Mouse (Mus musculus): ENCODE measurements around the gene Fbxo34. TPM values are rescaled to one million over a fixed set of nuclear protein-coding genes. Genes with fewer than 3 reads are reported as not detected.
A peak's percentile ranks its signal among the peaks of the same experiment; 100 is the strongest.

Gene Fbxo34
- total and polyA plus RNA-seq, 3 experiments: 14.8 to 29.5 TPM; not detected in 1

GRCm38 (mm10) chr14:47515636-47516035 lies 65.4 kb downstream of the Fbxo34 start:
- Histone ChIP-seq H3K79me2 (ENCODE audit: control insufficient read depth, insufficient read depth, low read length, poor library complexity) (peaks cover 4% of the 10 kb centered on the region; the same call in 1 of the 2 replicates), H3K4me3 (ENCODE audit: control insufficient read depth in 1 of 2, insufficient read depth in 1 of 2, low read depth in 2 of 2, low read length in 2 of 2) (no peak overlapping the region), H3K9me3 (replicated peaks; ENCODE audit: insufficient read depth, low read length) (no peaks in the 10 kb centered on the region), H3K4me1 (ENCODE audit: control insufficient read depth in 1 of 2, insufficient read depth in 2 of 2, low read length in 2 of 2) (peaks cover 6 to 33% of the 10 kb centered on the region in 2 experiments), H3K9ac (ENCODE audit: control insufficient read depth, low read depth, low read length, poor library complexity, severe bottlenecking) (no peak overlapping the region), H3K27me3 (ENCODE audit: control insufficient read depth in 1 of 2, insufficient read depth in 2 of 2, low read length in 2 of 2) (no peaks in the 10 kb centered on the region), H3K36me3 (ENCODE audit: control insufficient read depth in 1 of 2, insufficient read depth in 2 of 2, low read length in 2 of 2) (peaks cover 0 to 46% of the 10 kb centered on the region in 2 experiments; a peak in 3 of 4 replicates), H3K27ac (ENCODE audit: control insufficient read depth, low read depth, low read length) (no peak overlapping the region)
- DNase-seq (ENCODE audit: low read depth, low spot score): peak; percentile 69
- TF ChIP-seq POLR2AphosphoS2 (IDR thresholded peaks at IDR 0.05; ENCODE audit: low read length): no peak
- TF ChIP-seq MEF2A (IDR thresholded peaks at IDR 0.05; ENCODE audit: extremely low read depth, insufficient replicate concordance, low read depth, low read length, poor library complexity, severe bottlenecking): no peak
- no peak for TF ChIP-seq SMC3 (IDR thresholded peaks at IDR 0.05; ENCODE audit: low read depth, low read length)
- TF ChIP-seq CHD2 (IDR thresholded peaks at IDR 0.05; ENCODE audit: low read length): no peak
- TF ChIP-seq MAX (IDR thresholded peaks at IDR 0.05; ENCODE audit: low read length): no peak
- no peak for TF ChIP-seq MXI1 (IDR thresholded peaks at IDR 0.05; ENCODE audit: low read depth, low read length)
- peak; percentile 22; the same call in 1 of the 2 replicates for TF ChIP-seq ETS1 (IDR thresholded peaks at IDR 0.05; ENCODE audit: low read depth, low read length)
- peak; percentile 69; the same call in 1 of the 2 replicates for TF ChIP-seq TCF12 (IDR thresholded peaks at IDR 0.05; ENCODE audit: low read depth, low read length)
- no peak for TF ChIP-seq MYB (IDR thresholded peaks at IDR 0.05; ENCODE audit: low read depth, low read length)
- TF ChIP-seq TBP (IDR thresholded peaks at IDR 0.05; ENCODE audit: low read depth, low read length): no peak
- TF ChIP-seq ZMIZ1 (IDR thresholded peaks at IDR 0.05; ENCODE audit: low read depth, low read length): no peak
- no peak for TF ChIP-seq MAFK (IDR thresholded peaks at IDR 0.05; ENCODE audit: borderline replicate concordance, low read depth, low read length)
- TF ChIP-seq UBTF (IDR thresholded peaks at IDR 0.05; ENCODE audit: borderline replicate concordance, insufficient read depth, low read depth, low read length): no peak
- TF ChIP-seq ZNF384 (IDR thresholded peaks at IDR 0.05; ENCODE audit: low read depth, low read length): peak; percentile 93
- TF ChIP-seq KAT2A (conservative IDR thresholded peaks at IDR 0.05; ENCODE audit: low read depth, low read length): no peak
- TF ChIP-seq SIN3A (IDR thresholded peaks at IDR 0.05; ENCODE audit: low read length): peak; percentile 39; the same call in 1 of the 2 replicates
- TF ChIP-seq RAD21 (IDR thresholded peaks at IDR 0.05; ENCODE audit: low read depth, low read length): no peak
- TF ChIP-seq CHD1 (IDR thresholded peaks at IDR 0.05; ENCODE audit: low read depth, low read length): no peak
- no peak for TF ChIP-seq POLR2AphosphoS5 (IDR thresholded peaks at IDR 0.05; ENCODE audit: borderline replicate concordance, low read depth, low read length)
- TF ChIP-seq E2F4 (IDR thresholded peaks at IDR 0.05; ENCODE audit: borderline replicate concordance, low read depth, low read length): no peak
- peak in 1 of 2 experiments; percentile 64; a peak in 1 of 4 replicates for TF ChIP-seq EP300 (IDR thresholded peaks at IDR 0.05; ENCODE audit: low read depth in 1 of 2, low read length in 2 of 2)
- no peak for TF ChIP-seq MYC (IDR thresholded peaks at IDR 0.05; ENCODE audit: low read depth, low read length)
- TF ChIP-seq GATA1 (IDR thresholded peaks at IDR 0.05; ENCODE audit: low read depth, low read length): peak; percentile 59
- no peak for TF ChIP-seq JUND (IDR thresholded peaks at IDR 0.05; ENCODE audit: low read depth, low read length)
- TF ChIP-seq RCOR1 (IDR thresholded peaks at IDR 0.05; ENCODE audit: low read depth, low read length): peak; percentile 54; the same call in 1 of the 2 replicates
- no peak for TF ChIP-seq ELF1 (IDR thresholded peaks at IDR 0.05; ENCODE audit: low read depth, low read length)
- no peak for TF ChIP-seq POLR2A (IDR thresholded peaks at IDR 0.05; ENCODE audit: control insufficient read depth in 1 of 2, insufficient read depth in 1 of 2, low read depth in 1 of 2, low read length in 2 of 2, poor library complexity in 1 of 2)
- no peak for TF ChIP-seq ZC3H11A (IDR thresholded peaks at IDR 0.05; ENCODE audit: low read depth, low read length)
- TF ChIP-seq USF2 (IDR thresholded peaks at IDR 0.05; ENCODE audit: borderline replicate concordance in 1 of 2, insufficient read depth in 1 of 2, low read depth in 1 of 2, low read length in 2 of 2): no peak
- TF ChIP-seq TAL1 (IDR thresholded peaks at IDR 0.05; ENCODE audit: low read length): peak; percentile 61
- TF ChIP-seq NRF1 (IDR thresholded peaks at IDR 0.05; ENCODE audit: insufficient read depth, low read depth, low read length, poor library complexity, severe bottlenecking): no peak
- TF ChIP-seq USF1 (IDR thresholded peaks at IDR 0.05; ENCODE audit: low read depth, low read length): no peak
- TF ChIP-seq ZKSCAN1 (IDR thresholded peaks at IDR 0.05; ENCODE audit: low read depth, low read length): no peak
- no peak for TF ChIP-seq HCFC1 (IDR thresholded peaks at IDR 0.05; ENCODE audit: low read depth, low read length)
- no peak for TF ChIP-seq MAZ (IDR thresholded peaks at IDR 0.05; ENCODE audit: low read depth, low read length)
- no peak for TF ChIP-seq BHLHE40 (IDR thresholded peaks at IDR 0.05; ENCODE audit: borderline replicate concordance, low read depth, low read length)
- no peak for TF ChIP-seq GABPA (IDR thresholded peaks at IDR 0.05; ENCODE audit: low read depth, low read length)
- TF ChIP-seq CTCF (IDR thresholded peaks at IDR 0.05 in 2 of 3, conservative IDR thresholded peaks at IDR 0.05 in 1 of 3; ENCODE audit: control insufficient read depth in 1 of 3, insufficient read depth in 1 of 3, low read depth in 2 of 3, low read length in 3 of 3, poor library complexity in 1 of 3, severe bottlenecking in 1 of 3): peak in 1 of 3 experiments; percentile 40; a peak in 3 of 6 replicates

Data from MEL (cell line).